Mouse (Mus musculus): ENCODE measurements around the gene Gsn. TPM values are rescaled to one million over a fixed set of nuclear protein-coding genes. Genes with fewer than 3 reads are reported as not detected.

Gsn gene
- total and polyA plus RNA-seq, 3 experiments = 24.2 to 54.2 (median 42.9) TPM

DNA sequence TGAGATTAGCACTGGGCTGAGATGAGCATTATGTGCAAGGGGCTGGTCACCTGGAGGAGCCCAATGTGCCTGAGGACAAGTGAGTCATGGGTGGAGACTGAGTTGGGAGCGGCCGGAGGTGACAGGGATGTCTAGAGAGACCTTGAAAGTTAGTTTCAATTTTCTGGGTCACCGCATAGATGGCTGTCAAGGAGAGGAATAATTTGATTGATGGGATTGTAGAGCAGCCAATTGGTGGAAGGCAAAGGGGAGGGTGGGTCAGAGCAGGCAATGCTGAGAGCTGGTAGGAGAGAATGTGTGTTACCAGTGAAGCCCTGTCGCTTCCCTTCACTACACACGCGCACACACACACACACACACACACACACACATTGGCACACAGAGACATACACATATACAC is 13.0 kb downstream of the Gsn start:
- H3K4me3 ChIP-seq (replicated peaks in 1 of 3; ENCODE audit: low read depth in 2 of 3, low read length in 2 of 3, poor library complexity in 1 of 3) = no peak overlapping the region
- no peaks in the 10 kb centered on the region for H3K9me3 ChIP-seq (replicated peaks; ENCODE audit: low read length)
- no peaks in the 10 kb centered on the region for H3K79me2 ChIP-seq (replicated peaks; ENCODE audit: control insufficient read depth, extremely low read depth, insufficient read depth, poor library complexity, severe bottlenecking)
- no peak overlapping the region for H3K4me2 ChIP-seq (ENCODE audit: insufficient read depth, low read depth, poor library complexity, severe bottlenecking)
- TF ChIP-seq POLR2AphosphoS2 (IDR thresholded peaks at IDR 0.05; ENCODE audit: low read depth, low read length) = no peak
- TF ChIP-seq CTCF (conservative IDR thresholded peaks at IDR 0.05 in 1 of 2, IDR thresholded peaks at IDR 0.05 in 1 of 2; ENCODE audit: low read depth in 2 of 2, low read length in 2 of 2) = no peak
- TF ChIP-seq SMC3 (IDR thresholded peaks at IDR 0.05; ENCODE audit: low read depth, low read length) = no peak
- no peak for TF ChIP-seq TBP (conservative IDR thresholded peaks at IDR 0.05; ENCODE audit: low read depth, low read length)
- no peak for TF ChIP-seq RAD21 (IDR thresholded peaks at IDR 0.05; ENCODE audit: low read depth, low read length)
- TF ChIP-seq MYC (IDR thresholded peaks at IDR 0.05; ENCODE audit: low read depth, low read length) = no peak
- TF ChIP-seq ZNF384 (IDR thresholded peaks at IDR 0.05; ENCODE audit: low read depth, low read length) = no peak
- TF ChIP-seq GABPA (IDR thresholded peaks at IDR 0.05; ENCODE audit: insufficient replicate concordance, low read depth, low read length) = no peak
- no peak for TF ChIP-seq ZKSCAN1 (IDR thresholded peaks at IDR 0.05; ENCODE audit: borderline replicate concordance, low read depth, low read length)
- no peak for TF ChIP-seq HCFC1 (IDR thresholded peaks at IDR 0.05; ENCODE audit: low read depth, low read length)
- no peak for TF ChIP-seq USF2 (conservative IDR thresholded peaks at IDR 0.05; ENCODE audit: low read depth, low read length)
- TF ChIP-seq NELFE (IDR thresholded peaks at IDR 0.05; ENCODE audit: low read depth, low read length) = no peak
- no peak for TF ChIP-seq CHD1 (IDR thresholded peaks at IDR 0.05; ENCODE audit: low read depth, low read length)
- no peak for TF ChIP-seq MAZ (IDR thresholded peaks at IDR 0.05; ENCODE audit: low read depth, low read length)
- no peak for TF ChIP-seq PAX5 (IDR thresholded peaks at IDR 0.05; ENCODE audit: low read length)
- TF ChIP-seq E2F4 (IDR thresholded peaks at IDR 0.05; ENCODE audit: insufficient replicate concordance, low read depth, low read length) = no peak
- no peak for TF ChIP-seq MAX (IDR thresholded peaks at IDR 0.05; ENCODE audit: low read length)
- no peak for TF ChIP-seq SIN3A (IDR thresholded peaks at IDR 0.05; ENCODE audit: low read length)
- no peak for TF ChIP-seq CHD2 (IDR thresholded peaks at IDR 0.05; ENCODE audit: low read length)
- TF ChIP-seq MXI1 (IDR thresholded peaks at IDR 0.05; ENCODE audit: low read depth, low read length) = no peak
- peaks cover 16 to 54% of the 10 kb centered on the region in 2 experiments for H3K4me1 ChIP-seq (ENCODE audit: control insufficient read depth in 1 of 2, insufficient read depth in 2 of 2)
- H3K36me3 ChIP-seq (replicated peaks in 1 of 2; ENCODE audit: control insufficient read depth in 1 of 2, insufficient read depth in 1 of 2, low read length in 1 of 2) = peaks cover 0 to 7% of the 10 kb centered on the region in 2 experiments
- no peaks in the 10 kb centered on the region for H3K27me3 ChIP-seq (replicated peaks)
- no peak overlapping the region for H3K27ac ChIP-seq (ENCODE audit: insufficient read depth, low read depth)
- DNase-seq (ENCODE audit: extremely low read depth) = no peak
- dilution Hi-C loops (cut with MboI; ENCODE audit: extremely low pct_ligation_motif_present, extremely low pct_unique_long_range_greater_than_20kb, low sequenced_read_pairs) = no loop called here
- in situ Hi-C loops (cut with MboI; ENCODE audit: low pct_ligation_motif_present, low pct_unique_long_range_greater_than_20kb, low sequenced_read_pairs) = no loop called here
- no peak overlapping the region for H3K9ac ChIP-seq (ENCODE audit: insufficient read depth, low read depth)

- dilution Hi-C loops (cut with MboI; ENCODE audit: extremely low pct_ligation_motif_present, extremely low pct_unique_long_range_greater_than_20kb, low sequenced_read_pairs) = no loop called here
- Histone ChIP-seq H3K9ac (ENCODE audit: insufficient read depth, low read depth) (no peak overlapping the region), H3K27me3 (replicated peaks) (no peaks in the 10 kb centered on the region), H3K36me3 (replicated peaks in 1 of 2; ENCODE audit: control insufficient read depth in 1 of 2, insufficient read depth in 1 of 2, low read length in 1 of 2) (peaks cover 0 to 7% of the 10 kb centered on the region in 2 experiments), H3K9me3 (replicated peaks; ENCODE audit: low read length) (no peaks in the 10 kb centered on the region), H3K4me2 (ENCODE audit: insufficient read depth, low read depth, poor library complexity, severe bottlenecking) (no peak overlapping the region), H3K79me2 (replicated peaks; ENCODE audit: control insufficient read depth, extremely low read depth, insufficient read depth, poor library complexity, severe bottlenecking) (no peaks in the 10 kb centered on the region), H3K27ac (ENCODE audit: insufficient read depth, low read depth) (no peak overlapping the region), H3K4me1 (ENCODE audit: control insufficient read depth in 1 of 2, insufficient read depth in 2 of 2) (peaks cover 16 to 47% of the 10 kb centered on the region in 2 experiments), H3K4me3 (replicated peaks in 1 of 3; ENCODE audit: low read depth in 2 of 3, low read length in 2 of 3, poor library complexity in 1 of 3) (no peak overlapping the region)
- DNase-seq (ENCODE audit: extremely low read depth) = no peak
- TF ChIP-seq MAZ (IDR thresholded peaks at IDR 0.05; ENCODE audit: low read depth, low read length) (no peak), GABPA (IDR thresholded peaks at IDR 0.05; ENCODE audit: insufficient replicate concordance, low read depth, low read length) (no peak), IRF4 (IDR thresholded peaks at IDR 0.05; ENCODE audit: low read depth, low read length) (no peak)
- in situ Hi-C loops (cut with MboI; ENCODE audit: low pct_ligation_motif_present, low pct_unique_long_range_greater_than_20kb, low sequenced_read_pairs) = no loop called here
These were observed 13.6 kb downstream of the Gsn start for GRCm38 (mm10) chr2:35269716-35270260.
